Mouse (Mus musculus): ENCODE measurements around the gene Pitpna. TPM values are rescaled to one million over a fixed set of nuclear protein-coding genes. Genes with fewer than 3 reads are reported as not detected.

Gene Pitpna
- polyA plus RNA-seq, 1 experiment, result 209 TPM

DNA sequence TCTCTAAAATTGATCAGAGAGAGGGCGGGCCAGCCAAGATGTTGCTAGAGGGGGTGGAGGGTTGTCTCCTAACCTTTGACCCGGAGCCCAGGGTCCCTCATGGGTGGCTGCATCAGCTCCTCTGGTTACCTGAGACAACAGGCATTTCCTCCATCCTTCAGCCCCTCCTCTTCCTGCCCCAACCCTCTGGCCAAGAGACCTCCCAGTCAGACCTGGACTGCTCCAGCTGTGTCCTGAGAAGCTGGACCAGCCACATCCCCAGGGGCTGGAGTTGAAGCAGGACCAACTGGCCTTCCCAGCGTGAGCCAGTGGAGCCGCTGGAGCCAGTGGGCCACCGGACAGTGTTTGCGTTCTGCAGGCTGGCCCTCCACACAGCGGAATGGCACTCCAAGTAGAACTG, 62.4 kb downstream of the Pitpna start, which contains the start of gene Myo1c:
TSS of gene Myo1c (plus strand) at position 194 of the 400 bp plus-strand sequence.
- Histone ChIP-seq H3K27ac (ENCODE audit: insufficient read depth, low read depth, low read length) (no peak within 1 kb of the TSS), H3K4me3 (ENCODE audit: insufficient read depth, low read depth, low read length) (peak within 1 kb of the TSS; percentile 85), H3K4me1 (ENCODE audit: control insufficient read depth, insufficient read depth, low read length) (peaks cover 37% of the 10 kb centered on the region)
- TF ChIP-seq CTCF (IDR thresholded peaks at IDR 0.05; ENCODE audit: insufficient read depth, low read depth, low read length) (no peak), POLR2A (IDR thresholded peaks at IDR 0.05; ENCODE audit: insufficient read depth, low read depth, low read length) (no peak)
- 82% methylated on average over 7 of the region's 7 CpGs for WGBS

GRCm38 (mm10) chr11:75650958-75651425, 63.1 kb downstream of the Pitpna start:
- 57% methylated on average over 11 of the region's 13 CpGs for WGBS
- Histone ChIP-seq H3K4me3 (ENCODE audit: insufficient read depth, low read depth, low read length) (peak overlapping the region; percentile 85), H3K27ac (ENCODE audit: insufficient read depth, low read depth, low read length) (no peak overlapping the region), H3K4me1 (ENCODE audit: control insufficient read depth, insufficient read depth, low read length) (peaks cover 41% of the 10 kb centered on the region)
- TF ChIP-seq POLR2A (IDR thresholded peaks at IDR 0.05; ENCODE audit: insufficient read depth, low read depth, low read length), result no peak
- no peak for TF ChIP-seq CTCF (IDR thresholded peaks at IDR 0.05; ENCODE audit: insufficient read depth, low read depth, low read length)

DNA sequence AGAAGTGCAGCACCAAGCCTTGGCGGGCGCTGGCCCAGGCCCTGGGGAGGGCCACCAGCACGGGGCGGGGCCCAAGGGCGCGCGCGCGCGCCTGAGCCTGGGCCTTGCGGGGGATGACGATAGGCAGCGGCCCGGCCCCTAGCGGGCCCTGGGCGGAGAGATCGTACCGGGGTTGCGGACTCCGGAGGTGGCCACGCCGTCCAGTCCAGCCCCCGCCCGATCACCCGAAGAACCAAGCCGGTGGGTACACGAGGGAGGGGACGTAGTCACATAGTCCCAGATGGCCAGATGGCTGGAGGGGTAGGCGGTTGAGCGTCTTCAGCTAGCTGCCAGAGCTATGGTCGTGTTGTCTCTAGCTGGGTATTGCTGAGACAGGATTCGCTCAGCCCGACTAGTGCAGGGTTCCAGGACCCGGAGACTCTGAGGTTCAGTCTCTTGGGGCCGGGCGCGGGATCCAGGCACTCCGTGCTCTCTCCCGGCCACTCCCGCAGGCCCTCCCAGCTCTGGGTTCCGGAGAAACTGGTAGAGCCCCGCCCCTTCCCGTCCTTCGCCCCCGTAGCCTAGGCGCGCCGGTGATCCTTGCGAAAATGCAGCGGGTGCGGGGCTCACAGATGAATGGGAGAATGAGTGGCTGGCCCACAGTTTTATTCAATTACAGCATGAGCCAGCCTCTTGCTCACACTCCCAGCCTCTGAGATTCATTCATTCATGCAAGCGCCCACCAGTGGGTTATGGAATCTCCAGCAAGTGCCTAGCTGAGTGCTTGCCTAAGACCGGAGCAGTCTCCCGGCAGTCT, 63.7 kb downstream of the Pitpna start:
- Histone ChIP-seq H3K27ac (ENCODE audit: insufficient read depth, low read depth, low read length) (peak overlapping the region; percentile 92), H3K4me3 (ENCODE audit: insufficient read depth, low read depth, low read length) (peak overlapping the region; percentile 85), H3K4me1 (ENCODE audit: control insufficient read depth, insufficient read depth, low read length) (peaks cover 47% of the 10 kb centered on the region)
- TF ChIP-seq POLR2A (IDR thresholded peaks at IDR 0.05; ENCODE audit: insufficient read depth, low read depth, low read length) (peak; percentile 29; the same call in 1 of the 2 replicates), CTCF (IDR thresholded peaks at IDR 0.05; ENCODE audit: insufficient read depth, low read depth, low read length) (no peak)
- under 1% methylated on average over 54 of the region's 54 CpGs for WGBS

- Histone ChIP-seq H3K4me1 (ENCODE audit: control insufficient read depth, insufficient read depth, low read length) (peaks cover 50% of the 10 kb centered on the region), H3K27ac (ENCODE audit: insufficient read depth, low read depth, low read length) (no peak overlapping the region; the same call in 1 of the 2 replicates)
- WGBS, result 35% methylated on average over 20 of the region's 20 CpGs
Measured at GRCm38 (mm10) chr11:75652222-75652941, 64.5 kb downstream of the Pitpna start.

GRCm38 (mm10) chr11:75652942-75653684, 65.2 kb downstream of the Pitpna start:
- Histone ChIP-seq H3K4me1 (ENCODE audit: control insufficient read depth, insufficient read depth, low read length) (peaks cover 50% of the 10 kb centered on the region), H3K27ac (ENCODE audit: insufficient read depth, low read depth, low read length) (no peak overlapping the region), H3K4me3 (ENCODE audit: insufficient read depth, low read depth, low read length) (no peak overlapping the region)
- TF ChIP-seq POLR2A (IDR thresholded peaks at IDR 0.05; ENCODE audit: insufficient read depth, low read depth, low read length), result no peak
- TF ChIP-seq CTCF (IDR thresholded peaks at IDR 0.05; ENCODE audit: insufficient read depth, low read depth, low read length), result no peak
- 63% methylated on average over 14 of the region's 14 CpGs for WGBS

More at GRCm38 (mm10) chr11:75652222-75652941, 64.5 kb downstream of the Pitpna start:
- peak overlapping the region; percentile 85 for H3K4me3 ChIP-seq (ENCODE audit: insufficient read depth, low read depth, low read length)
- TF ChIP-seq CTCF (IDR thresholded peaks at IDR 0.05; ENCODE audit: insufficient read depth, low read depth, low read length), result no peak
- TF ChIP-seq POLR2A (IDR thresholded peaks at IDR 0.05; ENCODE audit: insufficient read depth, low read depth, low read length), result no peak

DNA sequence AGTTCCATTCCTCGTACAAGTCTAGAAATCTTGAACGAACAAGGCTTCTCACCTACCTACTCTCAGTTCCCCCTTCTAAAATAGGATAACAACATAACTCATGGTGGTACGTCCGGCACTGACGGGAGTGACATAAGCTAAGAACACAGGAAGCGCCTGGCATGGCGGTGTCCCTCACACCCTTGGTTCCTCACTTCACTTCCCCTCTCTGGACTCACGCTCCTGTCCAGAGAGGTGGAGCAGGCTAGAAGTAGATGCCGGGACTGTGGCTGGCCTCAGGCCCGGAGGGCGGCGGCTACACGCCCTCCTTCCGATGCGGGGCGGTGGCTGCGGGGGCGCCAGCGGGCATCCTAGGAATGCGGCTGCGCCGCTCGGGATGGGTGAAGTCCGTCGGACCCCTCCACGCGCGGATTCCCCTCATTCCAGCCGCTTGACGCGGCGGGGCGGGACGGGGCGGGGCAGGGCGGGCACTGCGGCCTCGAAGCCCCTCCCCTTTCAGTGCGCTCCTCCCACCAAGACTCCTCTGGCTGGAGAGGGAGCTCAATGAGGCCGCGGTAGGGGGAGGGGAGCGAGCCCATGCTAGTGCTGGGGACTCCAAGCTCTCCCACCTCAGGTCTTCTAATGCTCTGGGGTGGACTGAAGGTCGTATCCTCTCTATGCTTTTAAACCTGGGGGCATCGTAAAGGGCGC, 66.0 kb downstream of the Pitpna start:
- Histone ChIP-seq H3K4me1 (ENCODE audit: control insufficient read depth, insufficient read depth, low read length) (peaks cover 50% of the 10 kb centered on the region), H3K27ac (ENCODE audit: insufficient read depth, low read depth, low read length) (no peak overlapping the region), H3K4me3 (ENCODE audit: insufficient read depth, low read depth, low read length) (peak overlapping the region; percentile 45)
- TF ChIP-seq POLR2A (IDR thresholded peaks at IDR 0.05; ENCODE audit: insufficient read depth, low read depth, low read length) (no peak), CTCF (IDR thresholded peaks at IDR 0.05; ENCODE audit: insufficient read depth, low read depth, low read length) (no peak)
- WGBS, result 6% methylated on average over 45 of the region's 45 CpGs

GRCm38 (mm10) chr11:75654471-75655390, 66.8 kb downstream of the Pitpna start:
- Histone ChIP-seq H3K27ac (ENCODE audit: insufficient read depth, low read depth, low read length) (no peak overlapping the region), H3K4me1 (ENCODE audit: control insufficient read depth, insufficient read depth, low read length) (peaks cover 50% of the 10 kb centered on the region), H3K4me3 (ENCODE audit: insufficient read depth, low read depth, low read length) (peak overlapping the region; percentile 45; the same call in 1 of the 2 replicates)
- TF ChIP-seq CTCF (IDR thresholded peaks at IDR 0.05; ENCODE audit: insufficient read depth, low read depth, low read length), result no peak
- TF ChIP-seq POLR2A (IDR thresholded peaks at IDR 0.05; ENCODE audit: insufficient read depth, low read depth, low read length), result no peak
- 56% methylated on average over 25 of the region's 25 CpGs for WGBS
